Mouse (Mus musculus) adrenal gland, postnatal 25 days (tissue): Measurements from ENCODE around the gene Borcs5. TPM values are rescaled to one million over a fixed set of nuclear protein-coding genes. Genes with fewer than 3 reads are reported as not detected.
A peak's percentile ranks its signal among the peaks of the same experiment; 100 is the strongest.

Source experiments
- DNase-seq: peaks from one replicate; pipeline ENCODE4 v3.0.0; 2021; ENCODE audit warnings: mixed read lengths
- long read RNA-seq: library from polyadenylated mRNA; stranded (forward); transcript quantifications from one replicate; pipeline ENCODE4 v2.0.0, GENCODE M21; 2021
- total RNA-seq: library from RNA; stranded (reverse); gene quantifications from 2 replicates; pipeline ENCODE4 v1.2.3, GENCODE M21; 2021

The Borcs5 gene
- 16.3 and 17.5 TPM in 2 replicates for total RNA-seq
- long read RNA-seq, transcript Borcs5-201 (4 exons, 1,764 nt): major isoform, 22 of 25 reads
- long read RNA-seq, partial matches to known transcripts: 0 of 25 reads
- long read RNA-seq, other reads (novel, unspliced or antisense): 3 of 25 reads

GRCm38 (mm10) chr6:134639210-134639609, at the start of gene Borcs5:
Borcs5 (plus strand) TSS chr6:134639510.
- no peak for DNase-seq

GRCm38 (mm10) chr6:134591614-134592013, 47.7 kb upstream of the Borcs5 start:
- DNase-seq: no peak

DNA sequence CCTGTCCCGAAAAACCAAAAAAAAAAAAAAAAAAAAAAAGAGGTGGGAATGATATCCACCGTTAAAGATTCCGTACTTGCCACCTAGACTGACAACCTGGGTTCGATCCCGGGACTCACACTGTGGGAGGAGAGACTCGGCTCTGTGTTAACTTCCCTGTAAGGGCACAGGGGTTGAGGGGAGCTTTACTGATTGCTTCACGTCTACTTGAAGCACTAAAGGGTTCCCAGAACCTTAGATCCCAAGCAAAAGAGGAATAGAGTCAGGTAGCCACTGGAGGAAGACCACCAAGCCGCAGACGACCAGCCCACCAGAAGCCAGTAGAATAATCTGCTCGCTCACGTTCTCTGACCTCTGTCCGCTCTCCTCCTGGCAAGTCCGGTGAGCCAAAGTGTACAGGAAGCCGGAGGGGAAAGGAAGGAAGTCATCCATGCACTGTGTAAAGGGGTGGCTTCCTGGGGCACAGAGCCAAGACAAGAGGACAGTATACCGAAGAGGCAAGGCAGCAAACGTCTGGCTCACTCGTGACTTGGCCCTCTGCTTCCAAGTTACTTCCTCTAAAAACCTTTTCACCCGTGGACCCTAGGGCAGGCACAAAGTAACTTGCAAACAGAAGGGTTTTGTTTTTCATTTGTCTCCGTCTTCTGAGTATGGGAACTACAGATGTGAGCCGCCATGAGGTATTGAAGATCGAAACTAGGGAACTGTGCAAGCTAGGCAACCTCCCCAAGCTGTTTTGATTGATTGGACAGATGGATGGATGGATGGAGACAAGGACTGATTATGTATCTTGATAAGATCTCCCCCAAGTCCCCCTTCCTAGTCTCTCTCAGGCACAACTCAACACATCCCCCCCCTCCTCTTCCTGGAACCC, 44.5 kb upstream of the Borcs5 start:
- DNase-seq: peak; percentile 35

GRCm38 (mm10) chr6:134597651-134598229, 41.6 kb upstream of the Borcs5 start:
- no peak for DNase-seq

- DNase-seq: no peak
These were observed 40.1 kb upstream of the Borcs5 start for GRCm38 (mm10) chr6:134599239-134599638.

- DNase-seq: no peak
These were observed 38.2 kb upstream of the Borcs5 start for GRCm38 (mm10) chr6:134601130-134601529.

DNA sequence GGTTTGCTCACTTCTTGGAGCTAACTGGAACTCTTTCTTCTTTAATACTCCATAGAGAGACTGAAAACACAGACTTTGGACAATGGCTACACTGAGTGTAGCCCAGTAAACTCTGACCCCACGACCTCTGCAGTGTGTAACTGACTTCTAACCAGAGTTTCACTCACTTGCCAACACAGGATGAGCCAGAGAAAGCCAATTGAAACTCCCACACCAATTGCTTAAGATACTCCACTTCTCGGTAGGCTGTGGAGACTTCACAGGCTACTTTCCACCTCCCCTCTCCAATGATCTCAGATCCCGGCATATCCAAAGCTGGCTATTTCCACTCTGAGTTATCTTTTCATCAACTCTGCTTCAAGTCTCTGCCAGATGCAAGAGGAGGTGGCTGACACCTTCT, 37.5 kb upstream of the Borcs5 start:
- DNase-seq: no peak

GRCm38 (mm10) chr6:134602371-134603003, 36.8 kb upstream of the Borcs5 start:
- no peak for DNase-seq

DNA sequence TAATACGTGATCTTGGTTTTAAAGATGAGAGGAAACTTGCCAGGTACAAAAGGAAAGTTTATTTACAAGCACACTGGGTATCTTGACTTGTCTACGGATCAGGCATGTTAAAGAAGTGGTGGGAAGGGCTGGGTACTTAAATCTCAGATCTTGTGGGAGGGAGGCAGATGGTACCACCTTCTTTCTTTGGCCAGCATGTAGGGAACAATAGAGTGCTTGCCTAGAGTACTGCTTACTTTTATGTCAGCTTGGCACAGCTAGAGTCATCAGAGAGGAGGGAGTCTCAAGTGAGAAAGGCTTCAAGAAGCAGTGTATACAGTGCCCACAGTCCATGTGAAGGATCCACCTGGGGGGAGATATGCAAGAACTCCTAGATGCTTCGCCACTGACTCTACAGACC, 34.1 kb upstream of the Borcs5 start:
- no peak for DNase-seq

GRCm38 (mm10) chr6:134606540-134606939, 32.8 kb upstream of the Borcs5 start:
- DNase-seq: no peak

DNA sequence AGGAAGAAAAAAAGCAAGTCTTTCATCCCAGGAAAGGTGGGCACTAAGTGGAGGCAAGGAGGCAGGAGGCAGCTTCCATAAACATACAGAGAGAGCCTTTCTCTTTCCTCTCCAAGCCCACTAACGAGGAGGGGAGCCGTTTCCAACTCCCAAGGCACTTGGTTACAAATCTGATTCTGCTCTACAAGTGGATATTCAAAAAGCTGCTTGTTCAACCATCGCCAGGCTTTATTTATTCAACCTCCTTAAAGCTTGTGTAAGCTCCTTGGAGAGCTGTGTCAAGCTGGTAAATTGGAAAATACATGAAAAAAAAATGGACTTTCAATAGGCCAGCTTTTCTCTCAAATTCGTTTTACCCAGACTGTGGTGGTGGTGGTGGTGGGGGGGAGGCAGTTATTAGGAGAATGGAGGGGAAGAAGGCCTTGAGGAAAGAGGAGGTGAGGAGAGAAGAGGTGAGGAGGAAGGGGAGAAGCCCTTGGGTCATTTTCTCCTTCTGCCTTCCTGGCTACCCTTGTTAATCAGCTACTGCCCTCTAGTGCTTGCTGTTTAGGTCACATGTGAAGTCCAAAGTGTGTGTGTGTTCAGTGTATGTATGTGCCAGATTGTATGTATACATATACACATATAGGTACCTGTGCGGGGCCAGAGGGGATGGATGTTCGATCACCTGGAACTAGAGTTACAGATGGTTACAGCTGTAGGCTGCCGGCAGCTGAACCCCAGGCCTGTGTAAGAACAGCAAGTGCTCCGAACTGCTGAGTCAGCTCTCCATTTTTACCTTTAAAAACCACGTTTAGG, 32.2 kb upstream of the Borcs5 start:
- DNase-seq: no peak

DNA sequence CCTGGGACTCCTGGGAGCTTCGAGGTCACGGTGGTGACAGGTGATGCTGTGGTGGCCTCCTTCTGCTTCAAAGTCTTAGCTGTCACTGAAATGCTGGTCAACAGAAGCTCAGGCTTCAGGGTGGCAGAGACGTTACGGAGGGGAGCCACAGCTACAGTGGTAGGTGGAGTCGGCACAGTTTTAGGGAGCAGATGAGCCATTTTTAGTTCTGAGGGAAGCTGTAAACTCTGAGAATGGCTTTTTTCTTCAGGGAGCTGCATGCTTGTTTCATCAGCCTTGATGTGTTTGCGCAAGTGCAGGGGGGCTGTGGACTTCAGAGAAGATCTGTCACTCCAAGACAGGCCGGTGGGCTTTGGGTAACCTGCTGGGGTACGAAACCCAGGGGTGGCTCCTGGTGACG, 28.9 kb upstream of the Borcs5 start:
- no peak for DNase-seq

DNA sequence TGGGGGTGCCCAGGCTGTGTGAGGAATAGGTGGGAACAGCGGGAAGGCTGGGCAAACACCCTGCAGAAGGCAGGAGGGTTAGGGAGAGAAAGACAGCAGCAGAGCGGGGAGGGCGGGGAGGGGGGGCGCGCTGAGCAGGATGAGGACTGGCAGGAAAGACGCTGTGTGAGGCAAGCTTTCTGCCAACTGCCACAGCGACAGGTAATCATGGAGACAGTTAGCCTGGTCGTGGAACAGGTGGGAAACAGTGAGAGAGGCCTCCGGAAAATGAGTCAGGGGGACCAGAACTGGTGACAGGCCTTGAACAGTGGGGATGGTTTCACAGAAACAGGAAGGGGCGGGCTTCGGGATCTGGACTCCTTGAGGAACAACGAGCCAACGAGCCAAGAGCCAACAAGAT, 27.4 kb upstream of the Borcs5 start:
- no peak for DNase-seq

GRCm38 (mm10) chr6:134614322-134614721, 25.0 kb upstream of the Borcs5 start:
- DNase-seq: no peak

DNA sequence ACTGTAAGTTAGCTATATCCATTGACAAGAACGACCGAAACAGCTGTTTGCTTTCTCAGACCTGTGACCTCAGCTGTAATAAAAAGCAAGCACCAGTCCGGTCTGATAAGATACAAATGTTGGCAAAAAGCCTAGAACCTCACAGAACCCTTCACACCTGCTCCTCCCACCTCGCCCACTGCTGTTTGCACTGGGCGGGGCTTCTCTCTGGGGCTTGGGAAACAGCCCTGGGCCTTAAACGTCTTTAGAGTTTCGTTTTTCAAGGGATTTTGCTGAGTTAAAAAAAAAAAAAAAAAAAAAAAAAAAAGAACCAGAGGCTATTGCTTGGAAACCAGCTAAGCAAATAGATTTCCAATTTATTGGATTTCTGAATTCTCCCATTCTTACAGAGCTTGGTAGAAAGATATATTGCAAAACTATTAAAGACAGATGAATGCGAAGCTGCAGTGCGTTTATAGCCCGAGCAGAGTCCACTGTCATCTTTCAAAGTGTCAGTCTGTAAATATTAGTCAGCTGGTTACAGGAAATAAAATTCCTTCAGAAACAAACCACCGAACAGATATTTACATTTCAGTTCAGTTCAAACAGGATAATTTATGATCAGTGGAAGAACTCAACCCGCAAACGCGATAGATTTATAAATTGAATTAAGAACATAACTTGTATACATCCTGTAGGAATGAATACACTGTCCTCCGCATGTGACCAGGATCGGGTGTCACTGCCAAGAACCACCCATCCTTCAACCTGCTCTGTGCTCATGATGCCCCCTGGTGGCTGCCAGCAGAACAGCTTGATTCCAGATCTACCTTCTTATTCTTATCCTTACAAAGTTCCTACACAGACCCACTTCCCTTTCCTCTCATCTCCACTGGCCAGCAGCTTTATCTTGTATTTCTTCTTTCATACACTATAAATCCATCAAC, 24.3 kb upstream of the Borcs5 start:
- DNase-seq: peak; percentile 90

- DNase-seq: no peak
These were observed 21.7 kb upstream of the Borcs5 start for GRCm38 (mm10) chr6:134617589-134617988.

- DNase-seq: no peak
These were observed 19.2 kb upstream of the Borcs5 start for GRCm38 (mm10) chr6:134620129-134620528.

GRCm38 (mm10) chr6:134620846-134621551, 18.3 kb upstream of the Borcs5 start:
- DNase-seq: no peak

- no peak for DNase-seq
These were observed 17.8 kb upstream of the Borcs5 start for GRCm38 (mm10) chr6:134621552-134621949.

- no peak for DNase-seq
These were observed 13.9 kb upstream of the Borcs5 start for GRCm38 (mm10) chr6:134625431-134625830.
